In genomic region chr9:64216090-64216489, GRCm38 (mm10) we compare ENCODE assay signal across 25 mouse cellular contexts. TPM values are rescaled to one million over a fixed set of nuclear protein-coding genes. Genes with fewer than 3 reads are reported as not detected.
DNase-seq lines count a peak whose midpoint lies in the region; ATAC-seq and TF ChIP-seq lines count a peak whose summit lies in the region.
"Had no signal": no experiment of that assay in that cellular context is flagged by ENCODE, and none has a peak within 500 bp of the region (broad histone marks: within the 10 kb centered on the region; RNA-seq: fewer than 3 reads in every experiment).

No protein-coding gene starts in this region.

- no peak for TF ChIP-seq CTCF in layer of hippocampus, adult 2 months (conservative IDR thresholded peaks at IDR 0.05)
- no peak for TF ChIP-seq CTCF in lung, postnatal 0 days (IDR thresholded peaks at IDR 0.05)
- no peak for TF ChIP-seq CTCF in lung, adult 2 months (IDR thresholded peaks at IDR 0.05; ENCODE audit: insufficient read depth, low read length)
- TF ChIP-seq CTCF in bone marrow, adult 2 months (IDR thresholded peaks at IDR 0.05; ENCODE audit: control insufficient read depth, insufficient read depth, low read length) = no peak
- no peak for TF ChIP-seq CTCF in stomach, postnatal 0 days (IDR thresholded peaks at IDR 0.05; ENCODE audit: low read depth)

- WGBS in lung, postnatal 0 days = 41% methylated on average over 4 of the region's 4 CpGs
- 33% methylated on average over 4 of the region's 4 CpGs for WGBS in lung, adult 2 months
- 23% methylated on average over 4 of the region's 4 CpGs for WGBS in bone marrow, adult 2 months
- WGBS in stomach, postnatal 0 days = 44% methylated on average over 4 of the region's 4 CpGs

- TF ChIP-seq EP300 in lung, postnatal 0 days (IDR thresholded peaks at IDR 0.05) = no peak
- no peak for TF ChIP-seq EP300 in stomach, postnatal 0 days (optimal IDR thresholded peaks at IDR 0.05)

- no peak overlapping the region for H3K4me2 ChIP-seq in lung, postnatal 0 days (replicated peaks; ENCODE audit: low read depth, low read length)
- H3K4me2 ChIP-seq in stomach, postnatal 0 days (replicated peaks; ENCODE audit: low read depth) = no peak overlapping the region
- H3K4me2 ChIP-seq: embryonic facial prominence, embryonic 12.5 days; embryonic facial prominence, embryonic 15.5 days; heart, embryonic 11.5 days; hindbrain, embryonic 12.5 days; hindbrain, embryonic 15.5 days had no signal

- TF ChIP-seq POLR2A in lung, adult 2 months (IDR thresholded peaks at IDR 0.05; ENCODE audit: borderline replicate concordance, extremely low read depth, low read depth, low read length) = no peak
- no peak for TF ChIP-seq POLR2A in bone marrow, adult 2 months (IDR thresholded peaks at IDR 0.05; ENCODE audit: borderline replicate concordance, control insufficient read depth, low read depth, low read length)

- no peaks in the 10 kb centered on the region for H3K9me3 ChIP-seq in lung, postnatal 0 days (ENCODE audit: low read length)
- no peaks in the 10 kb centered on the region for H3K9me3 ChIP-seq in stomach, postnatal 0 days (ENCODE audit: control insufficient read depth, low read length)
- H3K9me3 ChIP-seq: embryonic facial prominence, embryonic 12.5 days; embryonic facial prominence, embryonic 15.5 days; G1E; hindbrain, embryonic 12.5 days; hindbrain, embryonic 15.5 days had no signal

- H3K36me3 ChIP-seq in lung, postnatal 0 days (ENCODE audit: insufficient read depth, low read length) = no peaks in the 10 kb centered on the region
- no peaks in the 10 kb centered on the region; the same call in 1 of the 2 replicates for H3K36me3 ChIP-seq in stomach, postnatal 0 days (ENCODE audit: control insufficient read depth, insufficient read depth, low read length)
- H3K36me3 ChIP-seq: hindbrain, embryonic 15.5 days had no signal

- H3K27me3 ChIP-seq in lung, postnatal 0 days (replicated peaks; ENCODE audit: insufficient read depth, low read length) = no peaks in the 10 kb centered on the region
- no peaks in the 10 kb centered on the region for H3K27me3 ChIP-seq in stomach, postnatal 0 days (ENCODE audit: control insufficient read depth, insufficient read depth, low read length)
- H3K27me3 ChIP-seq: CH12.LX; embryonic facial prominence, embryonic 12.5 days; embryonic facial prominence, embryonic 15.5 days; hindbrain, embryonic 12.5 days; hindbrain, embryonic 15.5 days had no signal

- no peak for DNase-seq in layer of hippocampus, adult 2 months (ENCODE audit: low spot score in 2 of 2)
- DNase-seq in layer of hippocampus, postnatal 14 days (ENCODE audit: low spot score in 2 of 2) = no peak
- no peak for DNase-seq in lung, postnatal 0 days (ENCODE audit: low spot score)
- no peak for DNase-seq in lung, adult 2 months
- no peak for DNase-seq in stomach, postnatal 0 days (ENCODE audit: low spot score)
- DNase-seq: adrenal gland, adult 2 months; adrenal gland, postnatal 14 days; B cell, adult 2 months; cerebellum, adult 18-20 months; cerebellum, adult 9-10 months; cerebellum, postnatal 25 days; forebrain, postnatal 0 days; gastrocnemius, adult 2 months; gastrocnemius, postnatal 14 days; heart, adult 11 months had no signal

- no peak overlapping the region for H3K4me3 ChIP-seq in layer of hippocampus, adult 2 months
- H3K4me3 ChIP-seq in lung, postnatal 0 days (ENCODE audit: low read depth, low read length) = no peak overlapping the region
- no peak overlapping the region for H3K4me3 ChIP-seq in lung, adult 2 months (replicated peaks; ENCODE audit: extremely low read depth, low read depth, low read length)
- no peak overlapping the region for H3K4me3 ChIP-seq in bone marrow, adult 2 months (replicated peaks; ENCODE audit: control insufficient read depth, low read depth, low read length)
- no peak overlapping the region for H3K4me3 ChIP-seq in stomach, postnatal 0 days (ENCODE audit: low read depth, low read length)
- H3K4me3 ChIP-seq: embryonic facial prominence, embryonic 12.5 days; embryonic facial prominence, embryonic 15.5 days; gastrocnemius, adult 2 months; hindbrain, embryonic 12.5 days; hindbrain, embryonic 15.5 days had no signal

- no peak overlapping the region for H3K9ac ChIP-seq in lung, postnatal 0 days (replicated peaks; ENCODE audit: low read depth)
- H3K9ac ChIP-seq in stomach, postnatal 0 days (ENCODE audit: low read length) = no peak overlapping the region
- H3K9ac ChIP-seq: embryonic facial prominence, embryonic 12.5 days; embryonic facial prominence, embryonic 15.5 days; forebrain, postnatal 0 days; hindbrain, embryonic 12.5 days; hindbrain, embryonic 15.5 days had no signal

- H3K27ac ChIP-seq in layer of hippocampus, adult 2 months = peak overlapping the region; percentile 32; the same call in 1 of the 2 replicates
- no peak overlapping the region for H3K27ac ChIP-seq in lung, postnatal 0 days (ENCODE audit: low read length)
- H3K27ac ChIP-seq in bone marrow, adult 2 months (ENCODE audit: control insufficient read depth, insufficient read depth, low read depth, low read length, poor library complexity) = peak overlapping the region; percentile 30
- H3K27ac ChIP-seq in stomach, postnatal 0 days (replicated peaks) = peak overlapping the region; percentile 59; the same call in 1 of the 2 replicates
- H3K27ac ChIP-seq: embryonic facial prominence, embryonic 12.5 days; embryonic facial prominence, embryonic 15.5 days; gastrocnemius, adult 2 months; hindbrain, embryonic 12.5 days; hindbrain, embryonic 15.5 days had no signal

- ATAC-seq in lung, postnatal 0 days = 0 out of 2 replicates have a peak, but pooled peaks have one; percentile 30
- ATAC-seq in stomach, postnatal 0 days (ENCODE audit: low FRiP score, low TSS enrichment) = no peak
- ATAC-seq in megakaryocyte-erythroid progenitor cell, adult 5-6 weeks (replicated peaks; ENCODE audit: low FRiP score, low TSS enrichment, poor library complexity, severe bottlenecking) = no peak
- ATAC-seq: forebrain, postnatal 0 days had no signal

- no peaks in the 10 kb centered on the region for H3K4me1 ChIP-seq in lung, postnatal 0 days (ENCODE audit: insufficient read depth, low read depth, low read length)
- peaks cover 8% of the 10 kb centered on the region for H3K4me1 ChIP-seq in lung, adult 2 months (ENCODE audit: control insufficient read depth, insufficient read depth, low read length)
- peaks cover 2% of the 10 kb centered on the region; the same call in 1 of the 2 replicates for H3K4me1 ChIP-seq in bone marrow, adult 2 months (ENCODE audit: control insufficient read depth, insufficient read depth, low read length)
- 0 out of 2 replicates have a peak, but pooled peaks cover 4% of the 10 kb centered on the region for H3K4me1 ChIP-seq in stomach, postnatal 0 days (replicated peaks; ENCODE audit: control insufficient read depth, insufficient read depth)
- H3K4me1 ChIP-seq: hindbrain, embryonic 12.5 days; hindbrain, embryonic 15.5 days had no signal

RNA-seq across cellular contexts. Expression of gene Uchl4, which starts 18.9 kb away (rescaled TPM):
- 1 to 10 TPM; 2.8 to 2.9 TPM for total RNA-seq in layer of hippocampus, adult 2 months (2021)
- 1 to 10 TPM; 3.2 to 4.3 TPM for total RNA-seq in layer of hippocampus, postnatal 14 days (2021)
- 1.0 and 1.1 TPM in 2 replicates for polyA plus RNA-seq in lung, postnatal 0 days (2015; fragmentation: Nextera tagmentation; extraction: Ambion mirVana)
- polyA plus RNA-seq in lung, adult 2 months (2012; rRNA removed) = not detected in 2 replicates
- polyA plus RNA-seq in bone marrow, adult 2 months (2011; ENCODE audit: insufficient read depth, insufficient read length, low replicate concordance, missing spikeins) = not detected in 2 replicates
- 2.0 and 2.2 TPM in 2 replicates for polyA plus RNA-seq in stomach, postnatal 0 days (2015; fragmentation: Nextera tagmentation; extraction: Ambion mirVana)
- total RNA-seq in megakaryocyte-erythroid progenitor cell, adult 5-6 weeks (2014; fragmentation: Nextera tagmentation) = 1.5 TPM in 1 of 2 replicates, not detected in the other
- total RNA-seq in megakaryocyte-erythroid progenitor cell, adult 5-6 weeks (2017) = 1.1 and 1.9 TPM in 2 replicates
- total RNA-seq: forebrain, postnatal 0 days; hematopoietic stem cell, adult 5-6 weeks had no signal
- polyA plus RNA-seq: adrenal gland, adult 2 months; G1E had no signal

RNA-seq across cellular contexts. Expression of gene Snapc5, which starts 37.0 kb away (rescaled TPM):
- total RNA-seq in layer of hippocampus, adult 2 months (2021) = 10 to 100 TPM; 15.0 to 19.6 TPM
- total RNA-seq in layer of hippocampus, postnatal 14 days (2021) = 10 to 100 TPM; 14.6 to 19.3 TPM
- 35.5 and 47.4 TPM in 2 replicates for polyA plus RNA-seq in lung, postnatal 0 days (2015; fragmentation: Nextera tagmentation; extraction: Ambion mirVana)
- 7.6 and 11.9 TPM in 2 replicates for polyA plus RNA-seq in lung, adult 2 months (2012; rRNA removed)
- 13.0 and 30.2 TPM in 2 replicates for polyA plus RNA-seq in bone marrow, adult 2 months (2011; ENCODE audit: insufficient read depth, insufficient read length, low replicate concordance, missing spikeins)
- 31.8 and 34.4 TPM in 2 replicates for polyA plus RNA-seq in stomach, postnatal 0 days (2015; fragmentation: Nextera tagmentation; extraction: Ambion mirVana)
- total RNA-seq in megakaryocyte-erythroid progenitor cell, adult 5-6 weeks (2014; fragmentation: Nextera tagmentation) = 13.0 and 13.2 TPM in 2 replicates
- 46.6 and 55.3 TPM in 2 replicates for total RNA-seq in megakaryocyte-erythroid progenitor cell, adult 5-6 weeks (2017)

RNA-seq across cellular contexts. Expression of gene Map2k1, which starts 37.3 kb away (rescaled TPM):
- 100 to 1,000 TPM; 329 to 346 TPM for total RNA-seq in layer of hippocampus, adult 2 months (2021)
- 100 to 1,000 TPM; 192 to 203 TPM for total RNA-seq in layer of hippocampus, postnatal 14 days (2021)
- polyA plus RNA-seq in lung, postnatal 0 days (2015; fragmentation: Nextera tagmentation; extraction: Ambion mirVana) = 67.1 and 77.6 TPM in 2 replicates
- 35.0 and 50.8 TPM in 2 replicates for polyA plus RNA-seq in lung, adult 2 months (2012; rRNA removed)
- 8.1 and 22.2 TPM in 2 replicates for polyA plus RNA-seq in bone marrow, adult 2 months (2011; ENCODE audit: insufficient read depth, insufficient read length, low replicate concordance, missing spikeins)
- polyA plus RNA-seq in stomach, postnatal 0 days (2015; fragmentation: Nextera tagmentation; extraction: Ambion mirVana) = 84.1 and 85.0 TPM in 2 replicates
- total RNA-seq in megakaryocyte-erythroid progenitor cell, adult 5-6 weeks (2014; fragmentation: Nextera tagmentation) = 12.6 and 17.5 TPM in 2 replicates
- total RNA-seq in megakaryocyte-erythroid progenitor cell, adult 5-6 weeks (2017) = 27.9 and 29.5 TPM in 2 replicates

RNA-seq across cellular contexts. Expression of gene Rpl4, which starts 42.9 kb away (rescaled TPM):
- total RNA-seq in layer of hippocampus, adult 2 months (2021) = 100 to 1,000 TPM; 607 to 624 TPM
- total RNA-seq in layer of hippocampus, postnatal 14 days (2021) = 100 to 1,000 TPM; 513 to 558 TPM
- polyA plus RNA-seq in lung, postnatal 0 days (2015; fragmentation: Nextera tagmentation; extraction: Ambion mirVana) = 679 and 693 TPM in 2 replicates
- polyA plus RNA-seq in lung, adult 2 months (2012; rRNA removed) = 232 and 320 TPM in 2 replicates
- 628 and 1,066 TPM in 2 replicates for polyA plus RNA-seq in bone marrow, adult 2 months (2011; ENCODE audit: insufficient read depth, insufficient read length, low replicate concordance, missing spikeins)
- polyA plus RNA-seq in stomach, postnatal 0 days (2015; fragmentation: Nextera tagmentation; extraction: Ambion mirVana) = 902 and 907 TPM in 2 replicates
- total RNA-seq in megakaryocyte-erythroid progenitor cell, adult 5-6 weeks (2014; fragmentation: Nextera tagmentation) = 3,030 and 3,310 TPM in 2 replicates
- 3,630 and 3,665 TPM in 2 replicates for total RNA-seq in megakaryocyte-erythroid progenitor cell, adult 5-6 weeks (2017)

RNA-seq across cellular contexts. Expression of gene Zwilch, which starts 43.2 kb away (rescaled TPM):
- 1 to 10 TPM; 2.6 to 4.8 TPM for total RNA-seq in layer of hippocampus, adult 2 months (2021)
- 1 to 10 TPM; 4.8 to 6.2 TPM for total RNA-seq in layer of hippocampus, postnatal 14 days (2021)
- polyA plus RNA-seq in lung, postnatal 0 days (2015; fragmentation: Nextera tagmentation; extraction: Ambion mirVana) = 1.5 and 1.7 TPM in 2 replicates
- 0.43 and 0.91 TPM in 2 replicates for polyA plus RNA-seq in lung, adult 2 months (2012; rRNA removed)
- polyA plus RNA-seq in bone marrow, adult 2 months (2011; ENCODE audit: insufficient read depth, insufficient read length, low replicate concordance, missing spikeins) = 26.9 and 29.9 TPM in 2 replicates
- polyA plus RNA-seq in stomach, postnatal 0 days (2015; fragmentation: Nextera tagmentation; extraction: Ambion mirVana) = 3.2 and 4.1 TPM in 2 replicates
- total RNA-seq in megakaryocyte-erythroid progenitor cell, adult 5-6 weeks (2014; fragmentation: Nextera tagmentation) = 63.8 and 96.9 TPM in 2 replicates
- 168 and 181 TPM in 2 replicates for total RNA-seq in megakaryocyte-erythroid progenitor cell, adult 5-6 weeks (2017)
